12 mouse cellular contexts compared by ENCODE assay signal in the genomic region with DNA sequence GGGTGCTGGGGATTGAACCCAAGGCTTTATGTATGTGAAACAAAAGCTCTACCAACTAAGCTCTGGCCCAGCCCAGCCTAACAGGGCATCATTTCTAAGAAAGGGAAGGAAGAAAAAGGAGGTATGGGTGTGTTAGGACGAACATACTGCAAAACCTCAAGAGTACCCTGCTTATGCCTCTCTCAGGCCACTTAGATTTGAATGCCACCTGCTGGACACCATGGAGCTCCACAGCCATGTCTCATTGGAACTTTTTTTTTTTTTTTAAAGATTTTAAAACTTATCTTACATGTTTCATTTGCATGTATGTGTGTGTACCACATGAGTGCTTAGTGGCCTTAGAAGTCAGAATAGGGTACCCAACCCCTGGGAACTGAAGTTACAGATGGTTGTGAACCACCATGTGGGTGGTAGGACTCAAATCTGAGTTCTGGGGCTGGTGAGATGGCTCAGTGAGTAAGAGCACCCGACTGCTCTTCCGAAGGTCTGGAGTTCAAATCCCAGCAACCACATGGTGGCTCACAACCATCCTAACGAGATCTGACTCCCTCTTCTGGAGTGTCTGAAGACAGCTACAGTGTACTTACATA. TPM values are rescaled to one million over a fixed set of nuclear protein-coding genes. Genes with fewer than 3 reads are reported as not detected.
A peak's percentile ranks its signal among the peaks of the same experiment; 100 is the strongest.
DNase-seq lines count a peak whose midpoint lies in the region; ATAC-seq and TF ChIP-seq lines count a peak whose summit lies in the region.
"Had no signal": no experiment of that assay in that cellular context is flagged by ENCODE, and none has a peak within 500 bp of the region (broad histone marks: within the 10 kb centered on the region; RNA-seq: fewer than 3 reads in every experiment).

No protein-coding gene starts in this region.

- no peak overlapping the region for H3K4me3 ChIP-seq in heart, embryonic 11.5 days (ENCODE audit: low read depth, low read length)
- no peak overlapping the region for H3K4me3 ChIP-seq in spleen, adult 2 months (ENCODE audit: extremely low read depth, insufficient read depth, insufficient read length)
- no peak overlapping the region for H3K4me3 ChIP-seq in midbrain, embryonic 13.5 days (replicated peaks)
- H3K4me3 ChIP-seq: erythroblast, embryonic 14.5 days; hindbrain, embryonic 15.5 days had no signal

- H3K4me1 ChIP-seq in heart, embryonic 11.5 days (ENCODE audit: control insufficient read depth, insufficient read depth, low read length): peaks cover 13% of the 10 kb centered on the region
- no peaks in the 10 kb centered on the region for H3K4me1 ChIP-seq in spleen, adult 2 months (ENCODE audit: control insufficient read depth, insufficient read depth, insufficient read length)
- no peaks in the 10 kb centered on the region for H3K4me1 ChIP-seq in midbrain, embryonic 13.5 days (replicated peaks)
- H3K4me1 ChIP-seq: hindbrain, embryonic 15.5 days had no signal

- WGBS in heart, embryonic 11.5 days (ENCODE audit: insufficient replicate concordance): 47% methylated on average over 4 of the region's 4 CpGs
- WGBS in spleen, adult 2 months: 50% methylated on average over 4 of the region's 4 CpGs
- 57% methylated on average over 4 of the region's 4 CpGs for WGBS in midbrain, embryonic 13.5 days

- peak; percentile 38; the same call in 1 of the 2 replicates for TF ChIP-seq CTCF in spleen, adult 2 months (IDR thresholded peaks at IDR 0.05; ENCODE audit: extremely low read depth, insufficient read depth, insufficient read length, insufficient replicate concordance)

- H3K27me3 ChIP-seq in heart, embryonic 11.5 days (ENCODE audit: control insufficient read depth, insufficient read depth, low read length): no peaks in the 10 kb centered on the region
- H3K27me3 ChIP-seq in spleen, adult 2 months (ENCODE audit: control insufficient read depth, insufficient read depth, low read length): no peaks in the 10 kb centered on the region
- no peaks in the 10 kb centered on the region for H3K27me3 ChIP-seq in midbrain, embryonic 13.5 days
- H3K27me3 ChIP-seq: hindbrain, embryonic 15.5 days had no signal

- H3K27ac ChIP-seq in heart, embryonic 11.5 days (ENCODE audit: low read depth, low read length): no peak overlapping the region
- H3K27ac ChIP-seq in spleen, adult 2 months (ENCODE audit: insufficient read depth, low read length): no peak overlapping the region
- H3K27ac ChIP-seq in midbrain, embryonic 13.5 days: no peak overlapping the region
- H3K27ac ChIP-seq: hindbrain, embryonic 15.5 days; macrophage had no signal

- H3K9ac ChIP-seq in heart, embryonic 11.5 days (ENCODE audit: low read depth, low read length): no peak overlapping the region
- no peak overlapping the region for H3K9ac ChIP-seq in midbrain, embryonic 13.5 days (replicated peaks)
- H3K9ac ChIP-seq: hindbrain, embryonic 15.5 days had no signal

- no peak for TF ChIP-seq POLR2A in spleen, adult 2 months (IDR thresholded peaks at IDR 0.05; ENCODE audit: low read depth, low read length)

- ATAC-seq in heart, embryonic 11.5 days (replicated peaks; ENCODE audit: insufficient number of reproducible peaks, low FRiP score, low TSS enrichment): no peak
- peak; percentile 71 to 92 for ATAC-seq in hematopoietic stem cell, adult 5-6 weeks (replicated peaks in 1 of 2; ENCODE audit: insufficient read depth in 1 of 2, low FRiP score in 2 of 2, low TSS enrichment in 1 of 2, low read depth in 1 of 2, poor library complexity in 2 of 2, severe bottlenecking in 2 of 2)
- no peak for ATAC-seq in midbrain, embryonic 13.5 days

- H3K4me2 ChIP-seq in heart, embryonic 11.5 days: no peak overlapping the region
- H3K4me2 ChIP-seq in midbrain, embryonic 13.5 days (replicated peaks): no peak overlapping the region
- H3K4me2 ChIP-seq: hindbrain, embryonic 15.5 days had no signal

- H3K9me3 ChIP-seq in heart, embryonic 11.5 days (replicated peaks; ENCODE audit: control insufficient read depth, low read length): no peaks in the 10 kb centered on the region
- no peaks in the 10 kb centered on the region for H3K9me3 ChIP-seq in midbrain, embryonic 13.5 days
- H3K9me3 ChIP-seq: hindbrain, embryonic 15.5 days had no signal

- peak; percentile 51 for DNase-seq in heart, adult 8-10 months (ENCODE audit: low spot score)
- no peak for DNase-seq in spleen, adult 2 months (ENCODE audit: low read depth in 1 of 2, low spot score in 2 of 2)
- DNase-seq in spleen, postnatal 10 days (ENCODE audit: low spot score in 2 of 2): no peak
- DNase-seq in right cerebral cortex, adult 18-20 months: no peak
- DNase-seq in urinary bladder, adult 18-20 months (ENCODE audit: low spot score in 2 of 2): no peak
- DNase-seq: adrenal gland, adult 8-10 months had no signal

- no peaks in the 10 kb centered on the region for H3K36me3 ChIP-seq in heart, embryonic 11.5 days (ENCODE audit: control insufficient read depth, insufficient read depth, low read length)
- H3K36me3 ChIP-seq in spleen, adult 2 months (ENCODE audit: control insufficient read depth, insufficient read depth, low read length): no peaks in the 10 kb centered on the region
- H3K36me3 ChIP-seq in midbrain, embryonic 13.5 days: no peaks in the 10 kb centered on the region
- H3K36me3 ChIP-seq: hindbrain, embryonic 15.5 days had no signal

RNA-seq across cellular contexts. Expression of gene Itga5, which starts 22.1 kb away (rescaled TPM):
- 10 to 100 TPM; 27.8 to 40.2 (median 33.7) TPM for total RNA-seq in heart, adult 8-10 months (2022)
- 66.4 and 82.7 TPM in 2 replicates for polyA plus RNA-seq in heart, embryonic 11.5 days (2014; fragmentation: Nextera tagmentation; extraction: Ambion mirVana)
- 7.1 and 8.0 TPM in 2 replicates for polyA plus RNA-seq in spleen, adult 2 months (2012; rRNA removed)
- total RNA-seq in hematopoietic stem cell, adult 5-6 weeks (2017): 10.3 and 11.7 TPM in 2 replicates
- polyA plus RNA-seq in midbrain, embryonic 13.5 days (2015; fragmentation: Nextera tagmentation; extraction: Ambion mirVana): 6.8 and 7.8 TPM in 2 replicates

RNA-seq across cellular contexts. Expression of gene Gtsf1, which starts 41.6 kb away (rescaled TPM):
- under 1 TPM in 2 of 4 experiments, not detected in 2; 0.37 to 0.54 TPM for total RNA-seq in heart, adult 8-10 months (2022)
- 38.0 and 38.5 TPM in 2 replicates for polyA plus RNA-seq in heart, embryonic 11.5 days (2014; fragmentation: Nextera tagmentation; extraction: Ambion mirVana)
- not detected in 2 replicates for polyA plus RNA-seq in spleen, adult 2 months (2012; rRNA removed)
- not detected in 2 replicates for total RNA-seq in hematopoietic stem cell, adult 5-6 weeks (2017)
- not detected in 2 replicates for polyA plus RNA-seq in midbrain, embryonic 13.5 days (2015; fragmentation: Nextera tagmentation; extraction: Ambion mirVana)
- total RNA-seq: adrenal gland, adult 8-10 months had no signal
- polyA plus RNA-seq: erythroblast, embryonic 14.5 days; hindbrain, embryonic 15.5 days; macrophage had no signal

RNA-seq across cellular contexts. Expression of gene Zfp385a, which starts 48.8 kb away (rescaled TPM):
- total RNA-seq in heart, adult 8-10 months (2022): 1 to 10 TPM; 6.7 to 9.5 (median 8.8) TPM
- 10.2 and 11.6 TPM in 2 replicates for polyA plus RNA-seq in heart, embryonic 11.5 days (2014; fragmentation: Nextera tagmentation; extraction: Ambion mirVana)
- 28.1 and 31.0 TPM in 2 replicates for polyA plus RNA-seq in spleen, adult 2 months (2012; rRNA removed)
- 2.7 and 3.9 TPM in 2 replicates for total RNA-seq in hematopoietic stem cell, adult 5-6 weeks (2017)
- 15.1 and 17.9 TPM in 2 replicates for polyA plus RNA-seq in midbrain, embryonic 13.5 days (2015; fragmentation: Nextera tagmentation; extraction: Ambion mirVana)

RNA-seq across cellular contexts. Expression of gene Gtsf2, which starts 59.6 kb away (rescaled TPM):
- not detected for total RNA-seq in heart, adult 8-10 months (2022)
- not detected in 2 replicates for polyA plus RNA-seq in heart, embryonic 11.5 days (2014; fragmentation: Nextera tagmentation; extraction: Ambion mirVana)
- not detected in 2 replicates for polyA plus RNA-seq in spleen, adult 2 months (2012; rRNA removed)
- not detected in 2 replicates for total RNA-seq in hematopoietic stem cell, adult 5-6 weeks (2017)
- not detected in 2 replicates for polyA plus RNA-seq in midbrain, embryonic 13.5 days (2015; fragmentation: Nextera tagmentation; extraction: Ambion mirVana)
- total RNA-seq: adrenal gland, adult 8-10 months had no signal
- polyA plus RNA-seq: erythroblast, embryonic 14.5 days; macrophage had no signal

Comparison
In these comparisons a context has a peak if more than half of its experiments do, and no peak if none do; other contexts are left out.
1. ATAC-seq: peak in hematopoietic stem cell, adult 5-6 weeks (2 of 2); none in heart, embryonic 11.5 days (single experiment) and midbrain, embryonic 13.5 days (single experiment).
2. RNA of gene Gtsf1, which starts 41.6 kb away (polyA plus RNA-seq): 38.0 to 38.5 TPM in heart, embryonic 11.5 days; not detected in midbrain, embryonic 13.5 days and not detected in spleen, adult 2 months; every median in the first group is over 10 times any median in the second.